Mouse (Mus musculus): Measurements from ENCODE around the gene Gm47429.
"Not testable (repeated sequence)": the region's sequence is repeated elsewhere in the genome, so short reads cannot be mapped to it uniquely, and the experiment has no call there.

Gene Gm47429

DNA sequence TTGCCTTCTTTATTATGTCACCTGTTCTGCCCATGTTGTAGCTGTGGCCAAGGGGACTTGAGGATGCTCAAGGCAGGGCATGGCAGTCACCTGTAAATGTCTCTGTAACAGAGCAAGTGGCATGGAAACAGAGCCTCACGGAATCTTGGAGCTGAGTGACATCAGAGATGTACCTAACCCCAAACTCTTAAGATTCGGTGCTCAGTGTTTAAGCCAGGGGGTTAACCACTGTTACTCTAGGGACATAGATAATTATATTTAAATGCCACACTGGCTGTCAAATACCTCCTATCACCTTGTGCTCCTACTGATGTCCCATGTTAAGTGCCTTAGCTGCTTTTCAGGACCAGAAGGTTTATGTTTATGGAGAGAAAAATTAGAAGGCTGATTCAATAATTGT, at the start of gene Gm47429:
TSS of gene Gm47429 (minus strand) at position 101 of the 400 bp plus-strand sequence.
- DNase-seq (ENCODE audit: extremely low read depth, low read depth), result no peak

GRCm38 (mm10) chr13:50488510-50488909, 44.8 kb upstream of the Gm47429 start:
- not testable (repeated sequence) for DNase-seq (ENCODE audit: extremely low read depth, low read depth)

DNA sequence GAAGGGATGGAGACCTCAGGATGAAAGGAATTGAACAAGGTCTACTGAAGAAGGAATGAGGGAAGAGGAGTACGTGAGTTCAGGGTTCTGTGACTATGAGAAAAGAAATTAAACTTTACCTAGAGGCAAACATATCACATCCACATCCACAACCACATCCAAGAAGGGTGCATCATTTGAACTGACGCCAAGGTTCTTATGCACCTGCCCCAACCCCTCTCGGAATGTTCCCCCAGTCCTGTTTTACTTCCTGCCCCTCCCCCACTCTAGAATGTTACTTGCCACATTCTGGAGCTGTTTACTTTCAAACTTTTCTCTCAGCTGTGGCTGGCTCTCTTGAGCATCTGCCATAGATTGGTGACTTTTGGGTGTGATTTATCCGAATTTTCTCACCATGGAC, 23.3 kb upstream of the Gm47429 start, which contains the start of gene Nutm2:
TSS of gene Nutm2 (plus strand) at position 301 of the 400 bp plus-strand sequence.
- no peak for DNase-seq (ENCODE audit: extremely low read depth, low read depth)

GRCm38 (mm10) chr13:50464621-50465562, 21.2 kb upstream of the Gm47429 start:
- DNase-seq (ENCODE audit: extremely low read depth, low read depth), result no peak

DNA sequence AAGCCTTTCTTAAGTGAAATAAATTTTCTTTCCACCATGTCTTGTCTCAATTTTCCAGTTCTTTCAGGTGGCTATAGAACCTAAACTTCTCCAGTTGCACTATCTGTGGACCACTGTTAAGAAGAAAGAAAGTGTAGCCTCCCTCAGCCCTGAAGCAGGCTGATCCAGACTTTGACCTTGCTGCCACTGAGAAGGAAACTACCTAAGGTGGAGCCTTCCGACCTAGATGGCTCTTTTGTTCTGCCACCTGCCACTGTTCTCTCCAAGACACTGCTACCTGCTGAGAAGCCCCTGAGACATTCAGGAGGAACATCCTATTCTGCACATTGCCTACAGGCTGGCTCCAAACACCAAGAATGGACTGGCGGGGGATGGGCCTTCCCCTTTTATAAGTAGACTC, 16.7 kb upstream of the Gm47429 start:
- not testable (repeated sequence) for DNase-seq (ENCODE audit: extremely low read depth, low read depth)

DNA sequence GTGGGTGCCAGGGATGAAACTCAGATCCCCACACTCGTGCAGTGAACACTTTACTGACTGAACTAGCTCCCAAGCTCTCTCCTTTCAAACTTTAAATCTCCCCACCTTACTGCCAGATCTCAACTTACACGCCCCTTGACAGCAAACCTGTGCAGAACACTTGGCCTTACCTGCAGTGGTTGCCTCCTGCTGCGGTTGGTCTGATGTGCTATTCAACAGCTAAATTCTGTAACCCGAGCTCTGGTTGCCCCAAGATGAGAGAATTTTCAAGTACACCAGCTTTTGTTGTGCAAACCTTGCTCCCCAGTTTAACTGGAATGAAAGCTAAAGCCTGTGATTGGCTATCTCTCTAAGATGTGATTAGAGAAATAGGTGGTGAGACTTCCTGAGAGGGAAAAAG, 9.7 kb upstream of the Gm47429 start:
- DNase-seq (ENCODE audit: extremely low read depth, low read depth), result no peak

- not testable (repeated sequence) for DNase-seq (ENCODE audit: extremely low read depth, low read depth)
These were observed 8.6 kb upstream of the Gm47429 start for GRCm38 (mm10) chr13:50452266-50452665.

DNA sequence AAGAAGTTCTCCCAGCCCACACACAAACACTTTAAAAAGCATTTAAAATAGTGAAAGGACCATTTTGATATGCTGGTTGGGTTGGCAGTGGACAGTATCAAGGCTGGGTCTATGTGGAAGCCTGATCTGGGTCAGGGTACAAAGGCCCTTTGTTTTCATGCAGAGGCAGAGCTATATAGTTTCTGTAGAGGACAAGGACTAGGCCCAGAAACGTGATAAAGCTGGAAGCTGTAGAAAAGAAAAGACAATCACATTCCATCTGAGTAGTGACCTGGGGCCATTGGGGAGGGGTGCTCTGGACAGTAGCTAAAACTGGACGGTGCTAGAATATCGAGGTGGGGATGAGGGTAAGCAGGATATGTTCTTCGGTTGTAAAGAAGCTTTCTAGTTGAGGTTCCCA, 1.5 kb upstream of the Gm47429 start:
- DNase-seq (ENCODE audit: extremely low read depth, low read depth), result no peak

GRCm38 (mm10) chr13:50426686-50427085, 17.0 kb downstream of the Gm47429 start:
- DNase-seq (ENCODE audit: extremely low read depth, low read depth), result no peak

- DNase-seq (ENCODE audit: extremely low read depth, low read depth), result no peak
These were observed 19.2 kb downstream of the Gm47429 start for GRCm38 (mm10) chr13:50424517-50424916.

GRCm38 (mm10) chr13:50423625-50424209, 20.0 kb downstream of the Gm47429 start:
- DNase-seq (ENCODE audit: extremely low read depth, low read depth), result no peak

- no peak for DNase-seq (ENCODE audit: extremely low read depth, low read depth)
These were observed 25.3 kb downstream of the Gm47429 start for GRCm38 (mm10) chr13:50418421-50418820.

GRCm38 (mm10) chr13:50417389-50418183, 26.1 kb downstream of the Gm47429 start, which contains the start of gene Fbxw17:
Gene Fbxw17, plus strand, starts transcription at chr13:50417864.
- no peak for DNase-seq (ENCODE audit: extremely low read depth, low read depth)
